Mouse (Mus musculus): Measurements from ENCODE around the gene Chst13. TPM values are rescaled to one million over a fixed set of nuclear protein-coding genes. Genes with fewer than 3 reads are reported as not detected.
A peak's percentile ranks its signal among the peaks of the same experiment; 100 is the strongest.

Chst13 gene
- total and polyA plus RNA-seq, 2 experiments from 2014 or later = 0.20 to 0.21 TPM

GRCm38 (mm10) chr6:90360024-90360781 is 35.2 kb upstream of the Chst13 start:
- peak; percentile 73 for DNase-seq (ENCODE audit: low spot score)
- H3K4me1 ChIP-seq (ENCODE audit: insufficient read depth, low read length) = peaks cover 12% of the 10 kb centered on the region
- ATAC-seq = peak; percentile 86
- no peaks in the 10 kb centered on the region for H3K9me3 ChIP-seq (ENCODE audit: low read length)
- H3K4me3 ChIP-seq (ENCODE audit: low read length) = no peak overlapping the region
- H3K27ac ChIP-seq = peak overlapping the region; percentile 45
- H3K36me3 ChIP-seq (ENCODE audit: insufficient read depth, low read length) = no peaks in the 10 kb centered on the region
- no peak for TF ChIP-seq CTCF (IDR thresholded peaks at IDR 0.05; ENCODE audit: low read depth)
- H3K9ac ChIP-seq (replicated peaks; ENCODE audit: low read length) = no peak overlapping the region
- H3K4me2 ChIP-seq (ENCODE audit: low read depth, low read length) = no peak overlapping the region
- H3K27me3 ChIP-seq (ENCODE audit: insufficient read depth, low read length) = no peaks in the 10 kb centered on the region
- WGBS = 35% methylated on average over 7 of the region's 7 CpGs

GRCm38 (mm10) chr6:90359445-90359844 is 34.5 kb upstream of the Chst13 start:
- no peak overlapping the region for H3K27ac ChIP-seq
- no peak overlapping the region for H3K4me2 ChIP-seq (ENCODE audit: low read depth, low read length)
- no peak overlapping the region for H3K9ac ChIP-seq (replicated peaks; ENCODE audit: low read length)
- peaks cover 12% of the 10 kb centered on the region for H3K4me1 ChIP-seq (ENCODE audit: insufficient read depth, low read length)
- ATAC-seq = no peak; the same call in 1 of the 2 replicates
- no peak overlapping the region for H3K4me3 ChIP-seq (ENCODE audit: low read length)
- TF ChIP-seq CTCF (IDR thresholded peaks at IDR 0.05; ENCODE audit: low read depth) = no peak
- 41% methylated on average over 2 of the region's 2 CpGs for WGBS
- no peak for DNase-seq (ENCODE audit: low spot score)
- H3K9me3 ChIP-seq (ENCODE audit: low read length) = no peaks in the 10 kb centered on the region
- no peaks in the 10 kb centered on the region for H3K27me3 ChIP-seq (ENCODE audit: insufficient read depth, low read length)
- H3K36me3 ChIP-seq (ENCODE audit: insufficient read depth, low read length) = no peaks in the 10 kb centered on the region

GRCm38 (mm10) chr6:90358142-90358541 is 33.2 kb upstream of the Chst13 start:
- Histone ChIP-seq H3K4me1 (ENCODE audit: insufficient read depth, low read length) (peaks cover 12% of the 10 kb centered on the region), H3K4me2 (ENCODE audit: low read depth, low read length) (no peak overlapping the region), H3K9ac (replicated peaks; ENCODE audit: low read length) (no peak overlapping the region), H3K4me3 (ENCODE audit: low read length) (no peak overlapping the region), H3K9me3 (ENCODE audit: low read length) (no peaks in the 10 kb centered on the region), H3K27me3 (ENCODE audit: insufficient read depth, low read length) (no peaks in the 10 kb centered on the region), H3K27ac (no peak overlapping the region), H3K36me3 (ENCODE audit: insufficient read depth, low read length) (no peaks in the 10 kb centered on the region)
- DNase-seq (ENCODE audit: low spot score) (no peak), ATAC-seq (no peak)
- TF ChIP-seq CTCF (IDR thresholded peaks at IDR 0.05; ENCODE audit: low read depth) = no peak
- WGBS = 60% methylated on average over 5 of the region's 5 CpGs

GRCm38 (mm10) chr6:90350011-90350410 is 25.0 kb upstream of the Chst13 start:
- Histone ChIP-seq H3K9ac (replicated peaks; ENCODE audit: low read length) (no peak overlapping the region), H3K9me3 (ENCODE audit: low read length) (no peaks in the 10 kb centered on the region), H3K27me3 (ENCODE audit: insufficient read depth, low read length) (no peaks in the 10 kb centered on the region), H3K36me3 (ENCODE audit: insufficient read depth, low read length) (no peaks in the 10 kb centered on the region), H3K4me1 (ENCODE audit: insufficient read depth, low read length) (no peaks in the 10 kb centered on the region), H3K4me2 (ENCODE audit: low read depth, low read length) (no peak overlapping the region), H3K27ac (no peak overlapping the region), H3K4me3 (ENCODE audit: low read length) (no peak overlapping the region)
- ATAC-seq (no peak), DNase-seq (ENCODE audit: low spot score) (no peak)
- TF ChIP-seq CTCF (IDR thresholded peaks at IDR 0.05; ENCODE audit: low read depth) = no peak
- 48% methylated on average over 2 of the region's 2 CpGs for WGBS

GRCm38 (mm10) chr6:90348500-90348899 is 23.5 kb upstream of the Chst13 start:
- no peak for DNase-seq (ENCODE audit: low spot score)
- no peaks in the 10 kb centered on the region for H3K4me1 ChIP-seq (ENCODE audit: insufficient read depth, low read length)
- no peak for TF ChIP-seq CTCF (IDR thresholded peaks at IDR 0.05; ENCODE audit: low read depth)
- no peaks in the 10 kb centered on the region for H3K27me3 ChIP-seq (ENCODE audit: insufficient read depth, low read length)
- no peak overlapping the region for H3K27ac ChIP-seq
- H3K4me2 ChIP-seq (ENCODE audit: low read depth, low read length) = no peak overlapping the region
- H3K36me3 ChIP-seq (ENCODE audit: insufficient read depth, low read length) = no peaks in the 10 kb centered on the region
- no peak for ATAC-seq
- 89% methylated on average over 4 of the region's 4 CpGs for WGBS
- no peaks in the 10 kb centered on the region for H3K9me3 ChIP-seq (ENCODE audit: low read length)
- no peak overlapping the region for H3K4me3 ChIP-seq (ENCODE audit: low read length)
- no peak overlapping the region for H3K9ac ChIP-seq (replicated peaks; ENCODE audit: low read length)

- H3K27ac ChIP-seq = no peak overlapping the region
- H3K4me2 ChIP-seq (ENCODE audit: low read depth, low read length) = no peak overlapping the region
- no peak for ATAC-seq
- no peak overlapping the region for H3K4me3 ChIP-seq (ENCODE audit: low read length)
- H3K9me3 ChIP-seq (ENCODE audit: low read length) = no peaks in the 10 kb centered on the region
- H3K27me3 ChIP-seq (ENCODE audit: insufficient read depth, low read length) = no peaks in the 10 kb centered on the region
- H3K36me3 ChIP-seq (ENCODE audit: insufficient read depth, low read length) = no peaks in the 10 kb centered on the region
- DNase-seq (ENCODE audit: low spot score) = no peak
- H3K9ac ChIP-seq (replicated peaks; ENCODE audit: low read length) = no peak overlapping the region
- H3K4me1 ChIP-seq (ENCODE audit: insufficient read depth, low read length) = no peaks in the 10 kb centered on the region
- no peak for TF ChIP-seq CTCF (IDR thresholded peaks at IDR 0.05; ENCODE audit: low read depth)
- WGBS = 79% methylated on average over 4 of the region's 4 CpGs
These were observed 22.2 kb upstream of the Chst13 start for GRCm38 (mm10) chr6:90347183-90347582.

- ATAC-seq = peak; percentile 27; the same call in 1 of the 2 replicates
- Histone ChIP-seq H3K27ac (no peak overlapping the region), H3K36me3 (ENCODE audit: insufficient read depth, low read length) (no peaks in the 10 kb centered on the region), H3K9me3 (ENCODE audit: low read length) (no peaks in the 10 kb centered on the region), H3K27me3 (ENCODE audit: insufficient read depth, low read length) (no peaks in the 10 kb centered on the region), H3K4me1 (ENCODE audit: insufficient read depth, low read length) (no peaks in the 10 kb centered on the region), H3K4me2 (ENCODE audit: low read depth, low read length) (no peak overlapping the region), H3K9ac (replicated peaks; ENCODE audit: low read length) (no peak overlapping the region), H3K4me3 (ENCODE audit: low read length) (no peak overlapping the region)
- 67% methylated on average over 2 of the region's 2 CpGs for WGBS
- TF ChIP-seq CTCF (IDR thresholded peaks at IDR 0.05; ENCODE audit: low read depth) = no peak
- DNase-seq (ENCODE audit: low spot score) = peak; percentile 23
These were observed 17.4 kb upstream of the Chst13 start for GRCm38 (mm10) chr6:90342343-90342742.
